Mouse (Mus musculus) C2C12 (cell line): ENCODE measurements at regions not wholly inside any gene's neighbourhood (a gene's known extent, or its start where the extent isn't known, plus 50 kb on each side); places are given as distances from the start of the nearest gene placed in this dataset.

Experiments
- CEBPB ChIP-seq: IDR thresholded peaks from one replicate; pipeline ENCODE4 v1.6.1; 2011; ENCODE audit warnings: low read depth, mild to moderate bottlenecking, control low read depth, moderate library complexity
- CTCF ChIP-seq: IDR thresholded peaks from one replicate; pipeline ENCODE4 v1.5.1; 2011; ENCODE audit not compliant: control insufficient read depth, insufficient read depth, insufficient read length
- FOSL1 ChIP-seq: IDR thresholded peaks from one replicate; pipeline ENCODE4 v1.8.0; 2011; ENCODE audit warnings: mild to moderate bottlenecking, low read length; ENCODE audit not compliant: poor library complexity, insufficient read depth, severe bottlenecking
- MAX ChIP-seq: IDR thresholded peaks from one replicate; pipeline ENCODE4 v1.6.1; 2011; ENCODE audit warnings: mild to moderate bottlenecking, control low read depth
- MYOD1 ChIP-seq: IDR thresholded peaks from one replicate; pipeline ENCODE4 v1.6.1; 2011; ENCODE audit warnings: low read depth; ENCODE audit not compliant: control insufficient read depth, insufficient read length
- MYOG ChIP-seq: IDR thresholded peaks from one replicate; pipeline ENCODE4 v1.6.1; 2011; ENCODE audit not compliant: control insufficient read depth, insufficient read length; ENCODE audit errors: extremely low read depth
- USF1 ChIP-seq: IDR thresholded peaks from one replicate; pipeline ENCODE4 v1.6.1; 2011; ENCODE audit warnings: low read depth, mild to moderate bottlenecking, control low read depth, moderate library complexity

GRCm38 (mm10) chr12:95959786-95960504, 267.9 kb downstream of the Flrt2 start:
- TF ChIP-seq CTCF, result no peak
- no peak for TF ChIP-seq USF1
- TF ChIP-seq MAX, result no peak
- no peak for TF ChIP-seq CEBPB
- no peak for TF ChIP-seq MYOG
- no peak for TF ChIP-seq MYOD1
- TF ChIP-seq FOSL1, result no peak
